Mouse (Mus musculus): Measurements from ENCODE around the gene Myo1b. TPM values are rescaled to one million over a fixed set of nuclear protein-coding genes. Genes with fewer than 3 reads are reported as not detected.
"Not testable (repeated sequence)": the region's sequence is repeated elsewhere in the genome, so short reads cannot be mapped to it uniquely, and the experiment has no call there.

Myo1b gene
- polyA plus RNA-seq, 1 experiment from 2014 or later = 72.4 TPM

DNA sequence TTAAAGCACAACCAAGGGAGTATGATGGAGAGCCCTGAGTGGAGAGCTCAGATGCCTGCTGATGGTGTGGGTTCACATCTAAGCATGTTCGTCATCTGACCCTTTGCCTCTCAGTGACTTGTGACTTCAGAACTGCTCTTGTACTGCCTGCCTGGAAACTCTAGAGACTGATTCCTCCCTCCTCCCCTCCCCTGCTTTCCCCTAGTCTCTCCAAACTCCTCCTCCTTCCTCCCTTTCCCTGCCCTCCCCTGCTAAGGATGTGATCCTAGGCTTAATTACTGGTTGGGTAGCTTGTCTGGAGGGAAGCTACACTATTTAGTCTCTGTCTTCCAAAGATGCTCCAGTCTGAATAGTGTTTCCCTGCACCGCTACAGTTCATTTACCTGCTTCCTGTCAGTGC is 44.6 kb downstream of the Myo1b start:
- not testable (repeated sequence) for H3K27ac ChIP-seq; H3K9ac ChIP-seq; H3K4me3 ChIP-seq (replicated peaks); H3K27me3 ChIP-seq; H3K4me2 ChIP-seq; H3K4me1 ChIP-seq; H3K9me3 ChIP-seq (replicated peaks); H3K36me3 ChIP-seq
- ATAC-seq (replicated peaks; ENCODE audit: low FRiP score) = peak; percentile 60; the same call in 1 of the 2 replicates
- 47% methylated on average over 2 of the region's 2 CpGs for WGBS

- Histone ChIP-seq H3K27me3 (no peaks in the 10 kb centered on the region), H3K4me3 (replicated peaks) (no peak overlapping the region), H3K27ac (peak overlapping the region; percentile 43), H3K4me1 (no peaks in the 10 kb centered on the region), H3K36me3 (peaks cover 17% of the 10 kb centered on the region; the same call in 1 of the 2 replicates), H3K9me3 (replicated peaks) (no peaks in the 10 kb centered on the region), H3K9ac (no peak overlapping the region), H3K4me2 (no peak overlapping the region)
- no peak for ATAC-seq (replicated peaks; ENCODE audit: low FRiP score)
- WGBS = 72% methylated on average over 8 of the region's 8 CpGs
Measured at GRCm38 (mm10) chr1:51862828-51863421, 52.9 kb downstream of the Myo1b start.

DNA sequence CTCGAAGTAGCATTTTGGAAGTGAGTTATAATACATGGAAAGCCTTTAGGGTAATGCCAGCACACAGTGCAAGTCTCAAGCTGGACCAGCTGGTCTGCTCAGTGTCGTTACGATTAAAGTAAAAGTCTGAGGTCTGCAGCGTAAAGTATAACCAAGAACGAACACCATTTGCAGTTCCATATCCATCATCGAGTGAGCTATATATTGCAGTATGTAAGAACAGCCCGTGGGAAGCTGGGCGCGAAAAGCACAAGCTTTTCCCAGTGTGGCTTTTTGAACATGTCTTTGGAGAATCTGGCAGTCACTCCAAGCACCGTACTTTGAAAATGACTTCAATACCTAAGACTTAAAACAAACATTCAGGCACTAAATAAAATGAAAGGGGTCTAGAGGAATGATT is 55.0 kb downstream of the Myo1b start:
- 92% methylated on average over 10 of the region's 10 CpGs for WGBS
- H3K4me3 ChIP-seq (replicated peaks) = no peak overlapping the region
- no peak overlapping the region for H3K27ac ChIP-seq
- no peak overlapping the region for H3K9ac ChIP-seq
- peaks cover 14% of the 10 kb centered on the region; the same call in 1 of the 2 replicates for H3K36me3 ChIP-seq
- no peak overlapping the region for H3K4me2 ChIP-seq
- no peak for ATAC-seq (replicated peaks; ENCODE audit: low FRiP score)
- H3K27me3 ChIP-seq = no peaks in the 10 kb centered on the region
- H3K9me3 ChIP-seq (replicated peaks) = no peaks in the 10 kb centered on the region
- peaks cover 9% of the 10 kb centered on the region for H3K4me1 ChIP-seq

GRCm38 (mm10) chr1:51856946-51857345 is 58.9 kb downstream of the Myo1b start:
- Histone ChIP-seq H3K4me2 (no peak overlapping the region), H3K27me3 (no peaks in the 10 kb centered on the region), H3K27ac (no peak overlapping the region), H3K9me3 (replicated peaks) (no peaks in the 10 kb centered on the region), H3K4me1 (peaks cover 14% of the 10 kb centered on the region), H3K4me3 (replicated peaks) (no peak overlapping the region), H3K36me3 (peaks cover 10% of the 10 kb centered on the region; the same call in 1 of the 2 replicates), H3K9ac (no peak overlapping the region)
- no peak for ATAC-seq (replicated peaks; ENCODE audit: low FRiP score)
- 79% methylated on average over 4 of the region's 4 CpGs for WGBS

- H3K27me3 ChIP-seq = no peaks in the 10 kb centered on the region
- no peak overlapping the region for H3K9ac ChIP-seq
- peaks cover 11% of the 10 kb centered on the region; the same call in 1 of the 2 replicates for H3K36me3 ChIP-seq
- H3K27ac ChIP-seq = peak overlapping the region; percentile 25; the same call in 1 of the 2 replicates
- WGBS = 73% methylated on average over 11 of the region's 11 CpGs
- H3K4me3 ChIP-seq (replicated peaks) = no peak overlapping the region
- H3K4me2 ChIP-seq = no peak overlapping the region
- H3K4me1 ChIP-seq = peaks cover 14% of the 10 kb centered on the region
- H3K9me3 ChIP-seq (replicated peaks) = no peaks in the 10 kb centered on the region
- no peak for ATAC-seq (replicated peaks; ENCODE audit: low FRiP score)
Measured at GRCm38 (mm10) chr1:51856245-51856915, 59.5 kb downstream of the Myo1b start.

GRCm38 (mm10) chr1:51855541-51856244 is 60.2 kb downstream of the Myo1b start:
- Histone ChIP-seq H3K9ac (no peak overlapping the region), H3K36me3 (peaks cover 15% of the 10 kb centered on the region; the same call in 1 of the 2 replicates), H3K4me2 (no peak overlapping the region), H3K9me3 (replicated peaks) (no peaks in the 10 kb centered on the region), H3K4me3 (replicated peaks) (no peak overlapping the region), H3K4me1 (peaks cover 14% of the 10 kb centered on the region), H3K27ac (0 out of 2 replicates have a peak overlapping the region, but pooled peaks have one; percentile 25), H3K27me3 (no peaks in the 10 kb centered on the region)
- WGBS = 54% methylated on average over 10 of the region's 10 CpGs
- ATAC-seq (replicated peaks; ENCODE audit: low FRiP score) = no peak

DNA sequence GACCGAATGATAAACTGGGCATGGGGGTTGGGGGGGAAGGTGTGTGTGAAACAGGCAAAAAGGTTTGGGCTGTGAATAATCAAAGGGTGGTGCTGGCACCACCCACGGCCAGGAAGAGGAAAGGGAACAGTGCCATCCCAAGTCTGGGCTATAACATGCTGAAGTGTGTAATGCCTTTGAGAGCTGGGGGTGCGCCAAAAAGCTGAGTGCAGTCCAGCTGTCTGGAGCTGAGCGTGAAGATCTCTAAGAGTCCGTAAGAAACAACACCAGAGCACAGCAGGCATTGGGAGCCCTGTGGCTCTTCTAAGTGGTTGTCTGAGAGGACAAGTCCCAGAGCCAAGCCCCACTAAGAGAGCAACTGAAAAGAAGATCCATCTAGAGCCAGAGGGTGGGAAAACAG is 63.6 kb downstream of the Myo1b start:
- H3K27ac ChIP-seq = no peak overlapping the region
- ATAC-seq (replicated peaks; ENCODE audit: low FRiP score) = no peak
- no peaks in the 10 kb centered on the region for H3K9me3 ChIP-seq (replicated peaks)
- no peak overlapping the region for H3K4me3 ChIP-seq (replicated peaks)
- WGBS = 87% methylated on average over 5 of the region's 5 CpGs
- H3K4me1 ChIP-seq = peaks cover 23% of the 10 kb centered on the region
- no peak overlapping the region for H3K9ac ChIP-seq
- H3K4me2 ChIP-seq = no peak overlapping the region
- 0 out of 2 replicates have a peak, but pooled peaks cover 9% of the 10 kb centered on the region for H3K36me3 ChIP-seq
- no peaks in the 10 kb centered on the region for H3K27me3 ChIP-seq

DNA sequence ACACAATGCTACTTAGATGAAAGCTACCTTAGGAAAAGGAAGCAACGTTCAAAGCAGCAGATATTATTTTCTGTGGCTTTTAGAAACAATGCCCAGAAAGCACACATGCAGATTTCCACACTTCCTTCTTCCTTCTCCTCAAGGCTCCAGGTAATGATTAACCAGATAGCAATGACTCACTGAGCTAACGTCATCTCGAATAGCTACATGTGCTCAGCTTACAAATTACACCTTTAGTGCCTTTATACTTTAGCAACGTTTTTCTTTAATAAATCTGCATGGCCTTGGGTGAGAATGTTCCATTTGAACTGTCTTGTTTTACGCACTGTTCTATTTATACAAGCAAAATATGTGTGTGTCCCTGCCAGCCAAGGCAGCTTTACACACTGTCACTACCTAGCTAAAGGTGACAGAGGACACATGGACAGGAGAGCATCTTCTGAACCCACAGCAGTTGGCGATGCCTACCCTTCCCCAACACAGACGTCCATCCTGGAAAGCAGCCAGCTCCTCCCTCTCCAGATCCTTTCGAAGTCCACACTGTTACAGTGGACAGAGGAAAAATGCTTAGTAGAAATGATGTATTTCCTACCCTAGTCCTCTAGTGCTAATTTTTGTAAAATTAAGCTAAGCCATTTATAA is 66.2 kb downstream of the Myo1b start:
- Histone ChIP-seq H3K27ac (peak overlapping the region; percentile 66), H3K4me3 (replicated peaks) (no peak overlapping the region), H3K4me2 (peak overlapping the region; percentile 15; the same call in 1 of the 2 replicates), H3K27me3 (no peaks in the 10 kb centered on the region), H3K4me1 (peaks cover 12% of the 10 kb centered on the region), H3K9me3 (replicated peaks) (no peaks in the 10 kb centered on the region), H3K36me3 (0 out of 2 replicates have a peak, but pooled peaks cover 9% of the 10 kb centered on the region), H3K9ac (no peak overlapping the region)
- ATAC-seq (replicated peaks; ENCODE audit: low FRiP score) = peak; percentile 71
- WGBS = 38% methylated on average over 8 of the region's 8 CpGs

GRCm38 (mm10) chr1:51845264-51846036 is 70.4 kb downstream of the Myo1b start:
- 73% methylated on average over 2 of the region's 2 CpGs for WGBS
- H3K9me3 ChIP-seq (replicated peaks) = no peaks in the 10 kb centered on the region
- H3K4me2 ChIP-seq = no peak overlapping the region
- H3K27me3 ChIP-seq = no peaks in the 10 kb centered on the region
- H3K36me3 ChIP-seq = no peaks in the 10 kb centered on the region
- H3K4me3 ChIP-seq (replicated peaks) = no peak overlapping the region
- H3K9ac ChIP-seq = no peak overlapping the region
- H3K4me1 ChIP-seq = peaks cover 23% of the 10 kb centered on the region
- H3K27ac ChIP-seq = no peak overlapping the region
- no peak for ATAC-seq (replicated peaks; ENCODE audit: low FRiP score)

DNA sequence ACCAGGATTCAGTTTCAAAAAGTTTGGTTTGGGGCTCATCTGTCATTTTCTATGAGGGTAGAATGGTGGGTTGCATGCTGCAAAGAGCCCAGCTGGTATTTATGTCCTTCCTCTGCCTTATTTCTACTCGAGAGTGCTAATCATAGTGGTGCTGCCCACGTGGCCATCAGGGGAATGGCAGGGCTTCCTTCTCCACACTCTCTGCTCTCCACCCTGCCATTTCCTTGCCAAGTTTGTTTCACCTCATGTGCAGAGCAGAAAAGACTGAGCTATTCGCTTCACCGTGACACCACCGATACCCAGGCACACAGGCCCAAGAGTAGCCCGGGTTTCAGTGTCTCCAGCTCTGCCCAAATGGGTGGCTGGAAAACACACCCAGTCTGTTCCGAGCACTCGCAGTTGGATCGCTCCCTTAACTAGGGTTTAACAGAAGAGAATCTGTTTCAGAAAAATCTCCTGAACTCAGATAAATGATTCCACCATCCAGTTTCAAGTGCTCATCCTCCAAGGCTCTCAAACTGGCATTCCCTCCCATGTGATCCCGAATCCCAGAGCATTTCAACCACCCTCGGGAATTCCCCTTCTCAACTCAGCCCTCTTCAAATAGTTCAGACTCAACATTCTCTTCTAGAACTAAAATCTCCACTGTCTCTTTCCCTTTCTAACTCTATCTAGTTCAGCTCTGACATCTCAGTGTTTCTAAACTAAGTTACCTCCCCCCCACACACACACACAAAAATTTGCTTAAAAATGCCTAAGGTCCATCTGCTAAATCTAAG is 77.8 kb downstream of the Myo1b start:
- Histone ChIP-seq H3K27ac (no peak overlapping the region), H3K36me3 (peaks cover 13% of the 10 kb centered on the region), H3K27me3 (no peaks in the 10 kb centered on the region), H3K4me2 (no peak overlapping the region), H3K9ac (no peak overlapping the region), H3K4me3 (replicated peaks) (no peak overlapping the region), H3K4me1 (peaks cover 38% of the 10 kb centered on the region), H3K9me3 (replicated peaks) (no peaks in the 10 kb centered on the region)
- no peak for ATAC-seq (replicated peaks; ENCODE audit: low FRiP score)
- 74% methylated on average over 11 of the region's 11 CpGs for WGBS

GRCm38 (mm10) chr1:51837311-51837710 is 78.6 kb downstream of the Myo1b start:
- Histone ChIP-seq H3K4me3 (replicated peaks) (no peak overlapping the region), H3K4me1 (peaks cover 34% of the 10 kb centered on the region), H3K9ac (no peak overlapping the region), H3K9me3 (replicated peaks) (no peaks in the 10 kb centered on the region), H3K27me3 (no peaks in the 10 kb centered on the region), H3K36me3 (peaks cover 20% of the 10 kb centered on the region), H3K27ac (no peak overlapping the region), H3K4me2 (no peak overlapping the region)
- no peak for ATAC-seq (replicated peaks; ENCODE audit: low FRiP score)
- 68% methylated on average over 4 of the region's 4 CpGs for WGBS
